27 mouse cellular contexts compared by ENCODE assay signal in the genomic region with DNA sequence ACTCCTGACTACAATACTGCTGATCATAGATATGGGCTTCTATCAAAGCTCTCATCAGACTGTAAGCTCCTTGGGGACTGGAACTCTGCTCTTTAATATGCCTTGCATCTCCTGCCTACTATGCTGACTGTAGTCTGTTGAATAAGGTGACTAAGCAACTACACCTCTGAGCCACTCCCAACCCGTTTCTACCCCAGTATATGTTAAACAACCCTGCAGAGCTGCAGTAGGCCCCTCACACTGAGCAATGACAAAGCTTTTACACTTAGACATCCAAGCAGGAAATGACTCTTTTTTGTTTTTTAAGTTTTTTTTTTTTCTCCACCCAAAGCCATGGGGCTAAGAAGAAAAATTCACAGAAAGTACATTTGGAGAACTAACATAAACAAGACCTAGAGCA.
"Had no signal": no experiment of that assay in that cellular context is flagged by ENCODE, and none has a peak within 500 bp of the region (broad histone marks: within the 10 kb centered on the region; RNA-seq: fewer than 3 reads in every experiment).

No protein-coding gene starts in this region.

- H3K4me3 ChIP-seq: gastrocnemius, adult 2 months; heart, embryonic 13.5 days; heart, embryonic 15.5 days; hindbrain, embryonic 10.5 days; hindbrain, embryonic 12.5 days; intestine, embryonic 15.5 days; limb, embryonic 13.5 days; limb, embryonic 15.5 days; liver, embryonic 12.5 days had no signal

- H3K36me3 ChIP-seq: heart, embryonic 13.5 days; heart, embryonic 15.5 days; hindbrain, embryonic 10.5 days; hindbrain, embryonic 12.5 days; intestine, embryonic 15.5 days; limb, embryonic 13.5 days; limb, embryonic 15.5 days; liver, embryonic 12.5 days had no signal

- DNase-seq: gastrocnemius, adult 2 months; gastrocnemius, postnatal 10 days; gastrocnemius, postnatal 25 days; heart, adult 18-20 months; heart, postnatal 14 days; heart, postnatal 36 days; kidney, adult 18-20 months; kidney, adult 8-10 months; kidney, postnatal 14 days; kidney, postnatal 36 days; layer of hippocampus, adult 9-11 months; layer of hippocampus, postnatal 36 days; left cerebral cortex, postnatal 4 days had no signal

- H3K27me3 ChIP-seq: heart, embryonic 13.5 days; heart, embryonic 15.5 days; hindbrain, embryonic 12.5 days; intestine, embryonic 15.5 days; limb, embryonic 13.5 days; limb, embryonic 15.5 days; liver, embryonic 12.5 days had no signal

- ATAC-seq: hindbrain, embryonic 16.5 days; inflammation-experienced regulatory T-cells, adult 6 months; intestine, embryonic 15.5 days; intestine, postnatal 0 days; liver, embryonic 12.5 days had no signal

- H3K4me1 ChIP-seq: heart, embryonic 13.5 days; heart, embryonic 15.5 days; hindbrain, embryonic 10.5 days; hindbrain, embryonic 12.5 days; intestine, embryonic 15.5 days; limb, embryonic 13.5 days; limb, embryonic 15.5 days; liver, embryonic 12.5 days had no signal

- H3K9me3 ChIP-seq: heart, embryonic 13.5 days; heart, embryonic 15.5 days; hindbrain, embryonic 10.5 days; hindbrain, embryonic 12.5 days; intestine, embryonic 15.5 days; limb, embryonic 13.5 days; limb, embryonic 15.5 days; liver, embryonic 12.5 days had no signal

- H3K27ac ChIP-seq: gastrocnemius, adult 2 months; heart, embryonic 13.5 days; heart, embryonic 15.5 days; hindbrain, embryonic 10.5 days; hindbrain, embryonic 12.5 days; hindbrain, embryonic 14.5 days; intestine, embryonic 15.5 days; kidney, postnatal 0 days; limb, embryonic 13.5 days; limb, embryonic 15.5 days; liver, embryonic 12.5 days; liver, embryonic 14.5 days had no signal
